Mouse (Mus musculus): ENCODE data around the gene Mical3. TPM values are rescaled to one million over a fixed set of nuclear protein-coding genes. Genes with fewer than 3 reads are reported as not detected.

Gene Mical3
- polyA plus RNA-seq, 1 experiment from 2014 or later = 28.2 TPM

GRCm38 (mm10) chr6:120976991-120977390 lies 153.8 kb downstream of the Mical3 start:
- Histone ChIP-seq H3K9ac (0 out of 2 replicates have a peak overlapping the region, but pooled peaks have one; percentile 10), H3K4me2 (no peak overlapping the region), H3K27ac (replicated peaks) (no peak overlapping the region), H3K4me1 (peaks cover 27% of the 10 kb centered on the region), H3K4me3 (no peak overlapping the region), H3K36me3 (peaks cover 55% of the 10 kb centered on the region), H3K27me3 (replicated peaks) (no peaks in the 10 kb centered on the region), H3K9me3 (no peaks in the 10 kb centered on the region)
- ATAC-seq (ENCODE audit: extremely low read depth, insufficient number of reproducible peaks, low FRiP score, low TSS enrichment) = no peak
- 74% methylated on average over 11 of the region's 11 CpGs for WGBS

GRCm38 (mm10) chr6:120976097-120976496 lies 154.7 kb downstream of the Mical3 start:
- ATAC-seq (ENCODE audit: extremely low read depth, insufficient number of reproducible peaks, low FRiP score, low TSS enrichment) = no peak
- H3K4me1 ChIP-seq = peaks cover 30% of the 10 kb centered on the region
- no peaks in the 10 kb centered on the region for H3K27me3 ChIP-seq (replicated peaks)
- no peak overlapping the region for H3K9ac ChIP-seq
- 80% methylated on average over 12 of the region's 12 CpGs for WGBS
- no peak overlapping the region for H3K4me2 ChIP-seq
- H3K4me3 ChIP-seq = no peak overlapping the region
- no peak overlapping the region for H3K27ac ChIP-seq (replicated peaks)
- peaks cover 52% of the 10 kb centered on the region for H3K36me3 ChIP-seq
- no peaks in the 10 kb centered on the region for H3K9me3 ChIP-seq

GRCm38 (mm10) chr6:120971797-120972590 lies 158.8 kb downstream of the Mical3 start:
- no peaks in the 10 kb centered on the region for H3K27me3 ChIP-seq (replicated peaks)
- H3K9ac ChIP-seq = peak overlapping the region; percentile 57
- H3K36me3 ChIP-seq = peaks cover 59% of the 10 kb centered on the region
- H3K4me1 ChIP-seq = peaks cover 10% of the 10 kb centered on the region
- no peak overlapping the region for H3K27ac ChIP-seq (replicated peaks)
- no peak overlapping the region for H3K4me3 ChIP-seq
- no peaks in the 10 kb centered on the region for H3K9me3 ChIP-seq
- H3K4me2 ChIP-seq = no peak overlapping the region
- WGBS = 45% methylated on average over 14 of the region's 14 CpGs
- ATAC-seq (ENCODE audit: extremely low read depth, insufficient number of reproducible peaks, low FRiP score, low TSS enrichment) = no peak

- Histone ChIP-seq H3K9ac (no peak overlapping the region), H3K4me2 (no peak overlapping the region), H3K4me1 (peaks cover 8% of the 10 kb centered on the region), H3K4me3 (no peak overlapping the region), H3K9me3 (no peaks in the 10 kb centered on the region), H3K27ac (replicated peaks) (no peak overlapping the region), H3K27me3 (replicated peaks) (no peaks in the 10 kb centered on the region), H3K36me3 (peaks cover 54% of the 10 kb centered on the region)
- 68% methylated on average over 8 of the region's 8 CpGs for WGBS
- no peak for ATAC-seq (ENCODE audit: extremely low read depth, insufficient number of reproducible peaks, low FRiP score, low TSS enrichment)
Observed at GRCm38 (mm10) chr6:120970939-120971796, 159.6 kb downstream of the Mical3 start.

GRCm38 (mm10) chr6:120965814-120966213 lies 165.0 kb downstream of the Mical3 start:
- Histone ChIP-seq H3K4me2 (no peak overlapping the region), H3K27me3 (replicated peaks) (no peaks in the 10 kb centered on the region), H3K27ac (replicated peaks) (no peak overlapping the region), H3K9me3 (no peaks in the 10 kb centered on the region), H3K4me3 (no peak overlapping the region), H3K4me1 (no peaks in the 10 kb centered on the region), H3K9ac (no peak overlapping the region), H3K36me3 (peaks cover 60% of the 10 kb centered on the region)
- ATAC-seq (ENCODE audit: extremely low read depth, insufficient number of reproducible peaks, low FRiP score, low TSS enrichment) = no peak
- WGBS = 72% methylated on average over 13 of the region's 13 CpGs

GRCm38 (mm10) chr6:120964179-120964578 lies 166.6 kb downstream of the Mical3 start:
- Histone ChIP-seq H3K4me3 (no peak overlapping the region), H3K4me2 (no peak overlapping the region), H3K36me3 (peaks cover 60% of the 10 kb centered on the region), H3K4me1 (no peaks in the 10 kb centered on the region), H3K27ac (replicated peaks) (no peak overlapping the region), H3K9ac (no peak overlapping the region), H3K27me3 (replicated peaks) (no peaks in the 10 kb centered on the region), H3K9me3 (no peaks in the 10 kb centered on the region)
- no peak for ATAC-seq (ENCODE audit: extremely low read depth, insufficient number of reproducible peaks, low FRiP score, low TSS enrichment)
- WGBS = 89% methylated on average over 3 of the region's 3 CpGs

- Histone ChIP-seq H3K9ac (no peak overlapping the region), H3K27ac (replicated peaks) (no peak overlapping the region), H3K36me3 (peaks cover 80% of the 10 kb centered on the region), H3K4me3 (no peak overlapping the region), H3K27me3 (replicated peaks) (no peaks in the 10 kb centered on the region), H3K9me3 (no peaks in the 10 kb centered on the region), H3K4me1 (no peaks in the 10 kb centered on the region; the same call in 1 of the 2 replicates), H3K4me2 (no peak overlapping the region)
- WGBS = 88% methylated on average over 9 of the region's 9 CpGs
- no peak for ATAC-seq (ENCODE audit: extremely low read depth, insufficient number of reproducible peaks, low FRiP score, low TSS enrichment)
Observed at GRCm38 (mm10) chr6:120960338-120961030, 170.3 kb downstream of the Mical3 start.

- Histone ChIP-seq H3K4me3 (no peak overlapping the region), H3K4me1 (no peaks in the 10 kb centered on the region; the same call in 1 of the 2 replicates), H3K36me3 (peaks cover 99% of the 10 kb centered on the region), H3K27me3 (replicated peaks) (no peaks in the 10 kb centered on the region), H3K9me3 (no peaks in the 10 kb centered on the region), H3K27ac (replicated peaks) (no peak overlapping the region), H3K9ac (no peak overlapping the region), H3K4me2 (no peak overlapping the region)
- 73% methylated on average over 4 of the region's 4 CpGs for WGBS
- ATAC-seq (ENCODE audit: extremely low read depth, insufficient number of reproducible peaks, low FRiP score, low TSS enrichment) = no peak
Observed at GRCm38 (mm10) chr6:120957331-120957730, 173.5 kb downstream of the Mical3 start.

GRCm38 (mm10) chr6:120956259-120957161 lies 174.3 kb downstream of the Mical3 start:
- Histone ChIP-seq H3K4me3 (no peak overlapping the region), H3K36me3 (peaks cover 99% of the 10 kb centered on the region), H3K9ac (no peak overlapping the region), H3K9me3 (no peaks in the 10 kb centered on the region), H3K27me3 (replicated peaks) (no peaks in the 10 kb centered on the region), H3K4me1 (no peaks in the 10 kb centered on the region; the same call in 1 of the 2 replicates), H3K4me2 (no peak overlapping the region), H3K27ac (replicated peaks) (no peak overlapping the region)
- 72% methylated on average over 11 of the region's 11 CpGs for WGBS
- ATAC-seq (ENCODE audit: extremely low read depth, insufficient number of reproducible peaks, low FRiP score, low TSS enrichment) = no peak

GRCm38 (mm10) chr6:120955215-120955614 lies 175.6 kb downstream of the Mical3 start:
- Histone ChIP-seq H3K4me1 (no peaks in the 10 kb centered on the region; the same call in 1 of the 2 replicates), H3K9ac (no peak overlapping the region), H3K4me3 (no peak overlapping the region), H3K27me3 (replicated peaks) (no peaks in the 10 kb centered on the region), H3K27ac (replicated peaks) (no peak overlapping the region), H3K4me2 (no peak overlapping the region), H3K9me3 (no peaks in the 10 kb centered on the region), H3K36me3 (peaks cover 98% of the 10 kb centered on the region)
- ATAC-seq (ENCODE audit: extremely low read depth, insufficient number of reproducible peaks, low FRiP score, low TSS enrichment) = no peak
- 68% methylated on average over 3 of the region's 3 CpGs for WGBS
